Mouse (Mus musculus): ENCODE measurements around the gene Prkar1a. TPM values are rescaled to one million over a fixed set of nuclear protein-coding genes. Genes with fewer than 3 reads are reported as not detected.

Gene Prkar1a
- polyA plus RNA-seq, 1 experiment = 406 TPM

- H3ac ChIP-seq (ENCODE audit: control insufficient read depth, insufficient read length) = no peak overlapping the region
Observed at GRCm38 (mm10) chr11:109689539-109689938, 40.3 kb downstream of the Prkar1a start.

GRCm38 (mm10) chr11:109692737-109693136 lies 43.5 kb downstream of the Prkar1a start:
- no peak overlapping the region for H3K4me3 ChIP-seq
- H3K27me3 ChIP-seq (ENCODE audit: control insufficient read depth, insufficient read depth, insufficient read length) = no peaks in the 10 kb centered on the region
- H3K36me3 ChIP-seq (ENCODE audit: control insufficient read depth, insufficient read depth) = no peaks in the 10 kb centered on the region
- no peak for TF ChIP-seq MYOG (IDR thresholded peaks at IDR 0.05; ENCODE audit: control insufficient read depth in 1 of 3, insufficient read depth in 1 of 3, insufficient read length in 2 of 3, low read depth in 2 of 3)
- H3ac ChIP-seq (ENCODE audit: control insufficient read depth, insufficient read length) = no peak overlapping the region
- no peak overlapping the region for H3K4me2 ChIP-seq (ENCODE audit: low read depth)
- no peaks in the 10 kb centered on the region for H3K79me2 ChIP-seq (ENCODE audit: control insufficient read depth, insufficient read depth)

More at GRCm38 (mm10) chr11:109689539-109689938, 40.3 kb downstream of the Prkar1a start:
- H3K79me2 ChIP-seq (ENCODE audit: control insufficient read depth, insufficient read depth) = no peaks in the 10 kb centered on the region
- no peak overlapping the region for H3K4me3 ChIP-seq
- TF ChIP-seq TCF12 (IDR thresholded peaks at IDR 0.05; ENCODE audit: insufficient read depth, poor library complexity, severe bottlenecking) (no peak), CEBPB (IDR thresholded peaks at IDR 0.05; ENCODE audit: insufficient read depth, poor library complexity, severe bottlenecking) (peak; percentile 37; the same call in 1 of the 2 replicates)
- no peaks in the 10 kb centered on the region for H3K27me3 ChIP-seq (ENCODE audit: control insufficient read depth, insufficient read depth, insufficient read length)
- peaks cover 12% of the 10 kb centered on the region for H3K36me3 ChIP-seq (ENCODE audit: control insufficient read depth, insufficient read depth)
- H3K4me2 ChIP-seq (ENCODE audit: low read depth) = no peak overlapping the region

DNA sequence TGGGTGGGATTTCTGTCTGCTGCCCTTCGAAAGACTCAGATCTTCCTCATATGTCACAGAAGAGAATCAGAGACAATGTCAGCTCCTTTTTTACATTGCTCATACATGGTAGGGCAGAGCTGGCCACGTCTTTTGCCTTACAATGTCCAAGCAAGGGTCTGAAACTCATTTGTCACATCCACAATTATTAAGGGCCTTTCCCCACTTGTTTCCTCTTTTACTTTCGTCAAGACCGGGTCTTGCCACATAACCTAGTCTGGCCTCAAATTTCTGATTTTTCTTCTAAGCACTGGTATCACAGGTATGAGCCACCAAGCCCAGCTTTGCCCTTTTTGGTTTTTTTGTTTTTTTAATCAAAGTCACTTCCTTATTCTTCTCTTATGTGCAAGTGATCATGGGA lies 47.3 kb downstream of the Prkar1a start:
- Histone ChIP-seq H3K27me3 (ENCODE audit: control insufficient read depth, insufficient read depth, insufficient read length) (no peaks in the 10 kb centered on the region), H3K4me2 (ENCODE audit: low read depth) (no peak overlapping the region), H3ac (ENCODE audit: control insufficient read depth, insufficient read length) (no peak overlapping the region), H3K4me3 (no peak overlapping the region), H3K79me2 (ENCODE audit: control insufficient read depth, insufficient read depth) (peaks cover 10% of the 10 kb centered on the region), H3K36me3 (ENCODE audit: control insufficient read depth, insufficient read depth) (peaks cover 6% of the 10 kb centered on the region)
- TF ChIP-seq TCF12 (IDR thresholded peaks at IDR 0.05; ENCODE audit: insufficient read depth, poor library complexity, severe bottlenecking) = no peak
- TF ChIP-seq POLR2AphosphoS2 (IDR thresholded peaks at IDR 0.05; ENCODE audit: insufficient read length, low read depth) = no peak
- TF ChIP-seq USF1 (IDR thresholded peaks at IDR 0.05; ENCODE audit: low read depth) = no peak
- TF ChIP-seq CEBPB (IDR thresholded peaks at IDR 0.05; ENCODE audit: insufficient read depth, poor library complexity, severe bottlenecking) = no peak
- TF ChIP-seq SRF (IDR thresholded peaks at IDR 0.05; ENCODE audit: control insufficient read depth, insufficient read length, low read depth) = no peak
- no peak for TF ChIP-seq MYOG (IDR thresholded peaks at IDR 0.05; ENCODE audit: control insufficient read depth in 1 of 3, insufficient read depth in 1 of 3, insufficient read length in 2 of 3, low read depth in 2 of 3)
- TF ChIP-seq REST (IDR thresholded peaks at IDR 0.05; ENCODE audit: insufficient read depth, insufficient read length) = no peak
- no peak for TF ChIP-seq TCF3 (IDR thresholded peaks at IDR 0.05; ENCODE audit: insufficient read length, low read depth)
- TF ChIP-seq E2F4 (IDR thresholded peaks at IDR 0.05; ENCODE audit: insufficient read depth) = no peak
- no peak for TF ChIP-seq MYOD1 (IDR thresholded peaks at IDR 0.05; ENCODE audit: control insufficient read depth in 1 of 3, insufficient read length in 2 of 3, low read depth in 2 of 3)
- no peak for TF ChIP-seq POLR2A (IDR thresholded peaks at IDR 0.05; ENCODE audit: insufficient read length, low read depth)
- TF ChIP-seq MAX (IDR thresholded peaks at IDR 0.05; ENCODE audit: low read depth) = no peak

DNA sequence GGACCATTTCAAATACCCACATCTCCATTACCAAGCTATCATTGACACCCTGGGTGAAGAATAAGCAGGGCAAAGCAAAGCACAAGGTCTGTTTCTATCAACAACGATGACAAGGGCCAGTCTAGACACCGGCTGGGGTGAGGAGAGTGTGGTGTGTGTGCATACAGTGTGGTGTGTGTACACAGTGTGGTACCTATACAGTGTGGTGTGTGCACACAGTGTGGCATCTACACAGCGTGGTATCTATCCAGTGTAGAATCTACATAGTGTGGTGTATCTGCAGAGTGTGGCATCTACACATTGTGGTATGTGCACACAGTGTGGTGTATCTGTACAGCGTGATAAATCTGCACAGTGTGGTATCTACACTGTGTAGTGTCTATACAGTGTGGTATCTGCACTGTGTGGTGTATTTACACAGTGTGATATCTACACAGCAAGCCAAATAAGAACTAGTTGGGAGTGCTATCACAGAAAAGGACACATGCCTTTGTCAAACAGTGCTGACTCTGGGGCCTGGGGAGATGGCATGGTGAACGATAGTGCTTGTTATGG lies 48.0 kb downstream of the Prkar1a start:
- Histone ChIP-seq H3K4me3 (no peak overlapping the region), H3K4me2 (ENCODE audit: low read depth) (no peak overlapping the region), H3K36me3 (ENCODE audit: control insufficient read depth, insufficient read depth) (peaks cover 11% of the 10 kb centered on the region), H3ac (ENCODE audit: control insufficient read depth, insufficient read length) (no peak overlapping the region), H3K27me3 (ENCODE audit: control insufficient read depth, insufficient read depth, insufficient read length) (no peaks in the 10 kb centered on the region), H3K79me2 (ENCODE audit: control insufficient read depth, insufficient read depth) (peaks cover 16% of the 10 kb centered on the region)
- no peak for TF ChIP-seq MYOD1 (IDR thresholded peaks at IDR 0.05; ENCODE audit: control insufficient read depth in 1 of 3, insufficient read length in 2 of 3, low read depth in 2 of 3)
- no peak for TF ChIP-seq CEBPB (IDR thresholded peaks at IDR 0.05; ENCODE audit: insufficient read depth, poor library complexity, severe bottlenecking)

DNA sequence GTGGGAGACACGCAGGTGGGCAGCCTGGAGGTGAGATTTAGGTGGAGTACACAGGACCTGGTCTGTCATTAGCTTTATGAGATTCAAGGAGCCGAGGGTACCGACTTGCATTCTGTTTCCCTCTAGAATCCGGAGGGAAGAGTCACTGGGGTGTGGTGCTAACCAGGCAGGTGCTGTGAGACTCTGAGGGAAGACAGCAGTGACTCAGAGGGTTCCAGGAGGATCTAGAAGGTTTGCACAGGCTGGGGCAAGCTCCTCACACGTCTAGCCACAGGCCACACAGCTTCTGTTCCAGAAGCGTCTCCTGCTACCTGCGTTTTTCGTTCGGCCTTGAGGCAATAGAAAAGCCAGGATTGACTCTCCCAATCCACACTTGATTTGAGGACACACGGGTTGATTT lies 49.5 kb downstream of the Prkar1a start:
- Histone ChIP-seq H3K36me3 (ENCODE audit: control insufficient read depth, insufficient read depth) (peaks cover 19% of the 10 kb centered on the region), H3K27me3 (ENCODE audit: control insufficient read depth, insufficient read depth, insufficient read length) (no peaks in the 10 kb centered on the region)
- no peak for TF ChIP-seq POLR2A (IDR thresholded peaks at IDR 0.05; ENCODE audit: insufficient read length, low read depth)
- no peak for TF ChIP-seq USF1 (IDR thresholded peaks at IDR 0.05; ENCODE audit: low read depth)
- TF ChIP-seq MYOD1 (IDR thresholded peaks at IDR 0.05; ENCODE audit: control insufficient read depth in 1 of 3, insufficient read length in 2 of 3, low read depth in 2 of 3) = no peak
- no peak for TF ChIP-seq REST (IDR thresholded peaks at IDR 0.05; ENCODE audit: insufficient read depth, insufficient read length)
- no peak for TF ChIP-seq E2F4 (IDR thresholded peaks at IDR 0.05; ENCODE audit: insufficient read depth)
- no peak for TF ChIP-seq SRF (IDR thresholded peaks at IDR 0.05; ENCODE audit: control insufficient read depth, insufficient read length, low read depth)
- TF ChIP-seq CEBPB (IDR thresholded peaks at IDR 0.05; ENCODE audit: insufficient read depth, poor library complexity, severe bottlenecking) = no peak
- no peak for TF ChIP-seq TCF3 (IDR thresholded peaks at IDR 0.05; ENCODE audit: insufficient read length, low read depth)
- TF ChIP-seq MAX (IDR thresholded peaks at IDR 0.05; ENCODE audit: low read depth) = no peak
- TF ChIP-seq TCF12 (IDR thresholded peaks at IDR 0.05; ENCODE audit: insufficient read depth, poor library complexity, severe bottlenecking) = no peak
- no peak for TF ChIP-seq POLR2AphosphoS2 (IDR thresholded peaks at IDR 0.05; ENCODE audit: insufficient read length, low read depth)
- TF ChIP-seq MYOG (IDR thresholded peaks at IDR 0.05; ENCODE audit: control insufficient read depth in 1 of 3, insufficient read depth in 1 of 3, insufficient read length in 2 of 3, low read depth in 2 of 3) = no peak

More for the DNA sequence above, 49.5 kb downstream of the Prkar1a start:
- Histone ChIP-seq H3ac (ENCODE audit: control insufficient read depth, insufficient read length) (no peak overlapping the region), H3K79me2 (ENCODE audit: control insufficient read depth, insufficient read depth) (peaks cover 29% of the 10 kb centered on the region), H3K4me2 (ENCODE audit: low read depth) (no peak overlapping the region), H3K4me3 (no peak overlapping the region)
